Mouse (Mus musculus) limb, embryonic 14.5 days (tissue): Measurements from ENCODE around the gene Olfr446. TPM values are rescaled to one million over a fixed set of nuclear protein-coding genes. Genes with fewer than 3 reads are reported as not detected.

ENCODE experiments used
- ATAC-seq: fragments of 200-750 bp; cut with Nextera tagmentation; 2 replicates; pipeline ENCODE4 v1.8.0; 2017; ENCODE audit warnings: low read depth, moderate number of reproducible peaks, moderate TSS enrichment; ENCODE audit not compliant: low FRiP score
- DNase-seq: peaks from one replicate; pipeline ENCODE4 v3.0.0-alpha.2; 2015; ENCODE audit warnings: low spot score
- H3K27ac ChIP-seq: fragments of 300-500 bp; sonication (generic); replicated peaks from 2 replicates; pipeline ENCODE4 v1.5.1; 2014; ENCODE audit warnings: low read depth, mild to moderate bottlenecking, low read length, moderate library complexity, mixed read lengths
- H3K27me3 ChIP-seq: fragments of 300-500 bp; sonication (generic); 2 replicates; pipeline ENCODE4 v1.6.1; 2014; ENCODE audit warnings: low read length, mixed read lengths; ENCODE audit not compliant: control insufficient read depth, insufficient read depth
- H3K36me3 ChIP-seq: fragments of 300-500 bp; sonication (generic); 2 replicates; pipeline ENCODE4 v1.6.1; 2014; ENCODE audit warnings: mild to moderate bottlenecking, low read length, moderate library complexity, mixed read lengths; ENCODE audit not compliant: control insufficient read depth, insufficient read depth
- H3K4me1 ChIP-seq: fragments of 300-500 bp; sonication (generic); 2 replicates; pipeline ENCODE4 v1.6.1; 2014; ENCODE audit warnings: antibody characterized with exemption, low read length, mixed read lengths; ENCODE audit not compliant: control insufficient read depth, insufficient read depth
- H3K4me2 ChIP-seq: fragments of 300-500 bp; sonication (generic); replicated peaks from 2 replicates; pipeline ENCODE4 v1.6.1; 2014; ENCODE audit warnings: low read depth, mild to moderate bottlenecking, low read length, moderate library complexity; ENCODE audit not compliant: severe bottlenecking
- H3K4me3 ChIP-seq: fragments of 300-500 bp; sonication (generic); replicated peaks from 2 replicates; pipeline ENCODE4 v1.5.1; 2014; ENCODE audit warnings: low read length
- H3K9ac ChIP-seq: fragments of 300-500 bp; sonication (generic); 2 replicates; pipeline ENCODE4 v1.6.1; 2014; ENCODE audit warnings: mild to moderate bottlenecking, low read depth, low read length, moderate library complexity; ENCODE audit not compliant: severe bottlenecking
- H3K9me3 ChIP-seq: fragments of 300-500 bp; sonication (generic); 2 replicates; pipeline ENCODE4 v1.6.1; 2016; ENCODE audit warnings: low read length; ENCODE audit not compliant: control insufficient read depth
- POLR2A ChIP-seq: fragments of 200-500 bp; IDR thresholded peaks from 2 replicates; pipeline ENCODE4 v1.8.0; 2012; ENCODE audit warnings: inconsistent platforms, mild to moderate bottlenecking, moderate library complexity, borderline replicate concordance; ENCODE audit not compliant: insufficient read depth, insufficient read length; ENCODE audit errors: extremely low read depth
- polyA plus RNA-seq, 2 experiments: library from polyadenylated mRNA; depleted of rRNA in 1 of 2; stranded (reverse) in 1 of 2; unstranded in 1 of 2; fragments of >200 nt; fragmentation: Nextera tagmentation in 1 of 2; extraction: Ambion mirVana in 1 of 2; gene quantifications; 2 replicates each; pipeline versions ENCODE4 v1.2.1 to v1.2.3; 2012 to 2014

Olfr446 gene
- polyA plus RNA-seq, 2 experiments = not detected

- Histone ChIP-seq H3K4me3 (no peak overlapping the region), H3K9me3 (no peaks in the 10 kb centered on the region), H3K27me3 (no peaks in the 10 kb centered on the region), H3K4me1 (no peaks in the 10 kb centered on the region), H3K27ac (no peak overlapping the region), H3K36me3 (no peaks in the 10 kb centered on the region), H3K9ac (no peak overlapping the region), H3K4me2 (no peak overlapping the region)
- no peak for ATAC-seq
- TF ChIP-seq POLR2A = no peak
- DNase-seq = no peak
These were observed 59.2 kb downstream of the Olfr446 start for GRCm38 (mm10) chr6:42980377-42980776.

Other genes starting within 250 kb of the Olfr446 start
- gene Tcaf1, start 211.3 kb upstream of the Olfr446 start, polyA plus RNA-seq (2012; rRNA removed) = 58.7 and 64.1 TPM in 2 replicates
- gene Tcaf1, start 211.3 kb upstream of the Olfr446 start, polyA plus RNA-seq (2014; fragmentation: Nextera tagmentation; extraction: Ambion mirVana) = 63.5 and 70.6 TPM in 2 replicates
- gene Olfr453, start 182.0 kb upstream of the Olfr446 start, polyA plus RNA-seq (2012; rRNA removed) = not detected in 2 replicates
- gene Olfr453, start 182.0 kb upstream of the Olfr446 start, polyA plus RNA-seq (2014; fragmentation: Nextera tagmentation; extraction: Ambion mirVana) = not detected in 2 replicates
- gene Olfr38, start 165.0 kb upstream of the Olfr446 start, polyA plus RNA-seq (2012; rRNA removed) = not detected in 2 replicates
- not detected in 2 replicates for gene Olfr38, start 165.0 kb upstream of the Olfr446 start, polyA plus RNA-seq (2014; fragmentation: Nextera tagmentation; extraction: Ambion mirVana)
- gene Olfr452, start 136.3 kb upstream of the Olfr446 start, polyA plus RNA-seq (2012; rRNA removed) = not detected in 2 replicates
- gene Olfr452, start 136.3 kb upstream of the Olfr446 start, polyA plus RNA-seq (2014; fragmentation: Nextera tagmentation; extraction: Ambion mirVana) = not detected in 2 replicates
- not detected in 2 replicates for gene Olfr450, start 109.4 kb upstream of the Olfr446 start, polyA plus RNA-seq (2012; rRNA removed)
- gene Olfr450, start 109.4 kb upstream of the Olfr446 start, polyA plus RNA-seq (2014; fragmentation: Nextera tagmentation; extraction: Ambion mirVana) = not detected in 2 replicates
- gene Olfr449, start 87.0 kb upstream of the Olfr446 start, polyA plus RNA-seq (2012; rRNA removed) = not detected in 2 replicates
- gene Olfr449, start 87.0 kb upstream of the Olfr446 start, polyA plus RNA-seq (2014; fragmentation: Nextera tagmentation; extraction: Ambion mirVana) = not detected in 2 replicates
- gene Olfr448, start 30.9 kb upstream of the Olfr446 start, polyA plus RNA-seq (2012; rRNA removed) = not detected in 2 replicates
- gene Olfr448, start 30.9 kb upstream of the Olfr446 start, polyA plus RNA-seq (2014; fragmentation: Nextera tagmentation; extraction: Ambion mirVana) = not detected in 2 replicates
- gene Olfr447, start 12.5 kb upstream of the Olfr446 start, polyA plus RNA-seq (2012; rRNA removed) = not detected in 2 replicates
- not detected in 2 replicates for gene Olfr447, start 12.5 kb upstream of the Olfr446 start, polyA plus RNA-seq (2014; fragmentation: Nextera tagmentation; extraction: Ambion mirVana)
- not detected in 2 replicates for gene Olfr444, start 27.7 kb downstream of the Olfr446 start, polyA plus RNA-seq (2012; rRNA removed)
- not detected in 2 replicates for gene Olfr444, start 27.7 kb downstream of the Olfr446 start, polyA plus RNA-seq (2014; fragmentation: Nextera tagmentation; extraction: Ambion mirVana)
- not detected in 2 replicates for gene Olfr441, start 185.0 kb downstream of the Olfr446 start, polyA plus RNA-seq (2012; rRNA removed)
- gene Olfr441, start 185.0 kb downstream of the Olfr446 start, polyA plus RNA-seq (2014; fragmentation: Nextera tagmentation; extraction: Ambion mirVana) = not detected in 2 replicates
- gene Olfr237-ps1, start 225.2 kb downstream of the Olfr446 start, polyA plus RNA-seq (2012; rRNA removed) = not detected in 2 replicates
- not detected in 2 replicates for gene Olfr237-ps1, start 225.2 kb downstream of the Olfr446 start, polyA plus RNA-seq (2014; fragmentation: Nextera tagmentation; extraction: Ambion mirVana)
- gene Olfr437, start 241.9 kb downstream of the Olfr446 start, polyA plus RNA-seq (2012; rRNA removed) = not detected in 2 replicates
- not detected in 2 replicates for gene Olfr437, start 241.9 kb downstream of the Olfr446 start, polyA plus RNA-seq (2014; fragmentation: Nextera tagmentation; extraction: Ambion mirVana)